Mouse (Mus musculus) midbrain, embryonic 12.5 days (tissue): ENCODE measurements around the gene Cntn6. TPM values are rescaled to one million over a fixed set of nuclear protein-coding genes. Genes with fewer than 3 reads are reported as not detected.
A peak's percentile ranks its signal among the peaks of the same experiment; 100 is the strongest.

ENCODE experiments used
- ATAC-seq: fragments of 200-750 bp; cut with Nextera tagmentation; 2 replicates; pipeline ENCODE4 v1.8.0; 2017; ENCODE audit warnings: low read depth, moderate TSS enrichment, moderate library complexity; ENCODE audit not compliant: low FRiP score
- H3K27ac ChIP-seq: fragments of 300-500 bp; sonication (generic); replicated peaks from 2 replicates; pipeline ENCODE4 v1.5.1; 2016; ENCODE audit warnings: mild to moderate bottlenecking
- H3K27me3 ChIP-seq: fragments of 300-500 bp; sonication (generic); 2 replicates; pipeline ENCODE4 v1.6.1; 2016; ENCODE audit warnings: mild to moderate bottlenecking
- H3K36me3 ChIP-seq: fragments of 300-500 bp; sonication (generic); 2 replicates; pipeline ENCODE4 v1.6.1; 2016
- H3K4me1 ChIP-seq: fragments of 300-500 bp; sonication (generic); 2 replicates; pipeline ENCODE4 v1.6.1; 2016
- H3K4me2 ChIP-seq: fragments of 300-500 bp; sonication (generic); replicated peaks from 2 replicates; pipeline ENCODE4 v1.6.1; 2016; ENCODE audit warnings: mild to moderate bottlenecking, moderate library complexity
- H3K4me3 ChIP-seq: fragments of 300-500 bp; sonication (generic); 2 replicates; pipeline ENCODE4 v1.5.1; 2016; ENCODE audit warnings: mild to moderate bottlenecking
- H3K9ac ChIP-seq: fragments of 300-500 bp; sonication (generic); replicated peaks from 2 replicates; pipeline ENCODE4 v1.6.1; 2016; ENCODE audit warnings: mild to moderate bottlenecking, moderate library complexity
- H3K9me3 ChIP-seq: fragments of 300-500 bp; sonication (generic); 2 replicates; pipeline ENCODE4 v1.6.1; 2016; ENCODE audit warnings: mild to moderate bottlenecking
- WGBS: fragments of 180-500 bp; shearing (Covaris S2); methylation state at CpG from one replicate; pipeline ENCODE4 v1.1.7; 2016; 5-methylcytosine and 5-hydroxymethylcytosine counted together
- polyA plus RNA-seq: library from polyadenylated mRNA; unstranded; fragments of >200 nt; fragmentation: Nextera tagmentation; extraction: Ambion mirVana; gene quantifications from 2 replicates; pipeline ENCODE4 v1.2.1, GENCODE M21; 2016

The Cntn6 gene
- polyA plus RNA-seq, 1 experiment from 2014 or later, result 1.8 TPM

DNA sequence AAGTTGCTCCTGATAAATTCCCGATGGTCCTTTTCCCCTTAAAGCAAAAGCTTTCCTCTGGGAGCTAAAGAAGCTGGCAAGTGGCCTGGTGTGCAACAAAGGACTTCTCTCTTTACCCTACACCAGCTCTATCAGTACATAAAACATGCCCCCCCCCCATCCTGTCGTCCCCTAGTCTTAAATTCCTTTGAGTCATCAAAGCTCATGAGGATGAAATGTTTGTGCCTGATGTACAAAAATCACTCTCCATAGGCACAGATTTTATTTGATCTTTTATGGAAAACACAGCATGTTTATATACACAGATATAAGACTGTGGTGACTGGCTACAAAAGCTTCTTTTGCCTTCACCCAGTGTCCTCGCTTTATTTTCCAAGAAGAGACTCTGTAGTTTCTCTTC is 112.6 kb downstream of the Cntn6 start:
- H3K36me3 ChIP-seq, result no peaks in the 10 kb centered on the region
- H3K4me1 ChIP-seq, result peaks cover 4% of the 10 kb centered on the region; the same call in 1 of the 2 replicates
- no peak overlapping the region for H3K9ac ChIP-seq
- 53% methylated on average over 3 of the region's 3 CpGs for WGBS
- ATAC-seq, result 0 out of 2 replicates have a peak, but pooled peaks have one; percentile 2
- H3K4me3 ChIP-seq, result no peak overlapping the region
- no peak overlapping the region for H3K27ac ChIP-seq
- H3K4me2 ChIP-seq, result no peak overlapping the region
- H3K9me3 ChIP-seq, result no peaks in the 10 kb centered on the region
- no peaks in the 10 kb centered on the region for H3K27me3 ChIP-seq

DNA sequence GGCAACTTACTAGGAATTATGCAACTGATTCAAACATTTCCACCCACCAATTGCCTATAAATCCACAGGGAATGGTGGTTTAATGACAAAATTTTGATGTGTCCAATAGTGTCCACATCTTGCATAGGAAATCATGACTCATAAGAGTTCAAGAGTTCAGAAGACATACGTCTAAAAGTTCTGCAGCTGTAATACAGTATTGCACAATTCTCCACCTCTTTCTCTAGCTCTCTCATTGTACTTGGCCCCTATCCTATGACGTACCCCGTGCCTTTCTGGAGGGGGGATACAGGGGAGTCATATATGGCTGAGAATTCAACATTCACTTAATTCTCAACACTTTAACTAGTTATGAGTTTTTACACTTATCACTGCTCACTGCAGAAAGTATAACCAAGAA is 160.9 kb downstream of the Cntn6 start:
- no peaks in the 10 kb centered on the region for H3K9me3 ChIP-seq
- no peak overlapping the region for H3K4me2 ChIP-seq
- no peaks in the 10 kb centered on the region for H3K4me1 ChIP-seq
- no peak overlapping the region for H3K4me3 ChIP-seq
- no peak for ATAC-seq
- H3K9ac ChIP-seq, result no peak overlapping the region
- H3K27me3 ChIP-seq, result no peaks in the 10 kb centered on the region
- no peaks in the 10 kb centered on the region for H3K36me3 ChIP-seq
- H3K27ac ChIP-seq, result no peak overlapping the region
- WGBS, result 77% methylated on average over 3 of the region's 3 CpGs

DNA sequence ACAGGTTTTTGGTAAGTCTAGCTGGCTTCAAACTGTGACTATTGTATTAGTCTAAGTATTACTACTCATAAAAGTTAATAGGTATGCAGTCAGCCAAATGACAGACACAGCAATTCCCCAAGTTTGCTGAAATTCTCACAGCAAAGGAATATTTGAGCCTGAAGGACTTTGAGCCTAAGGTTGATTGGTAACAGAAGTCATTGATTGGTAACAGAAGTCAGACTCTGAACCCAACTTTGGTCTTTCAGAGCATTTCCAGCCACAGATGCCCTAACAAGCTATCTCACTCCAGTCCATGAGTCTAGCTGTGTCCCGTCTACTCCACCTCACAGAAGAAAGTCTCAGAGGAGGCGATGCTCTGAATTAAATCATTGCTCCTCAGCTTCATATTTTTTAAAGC is 176.1 kb downstream of the Cntn6 start:
- Histone ChIP-seq H3K4me1 (no peaks in the 10 kb centered on the region), H3K27ac (no peak overlapping the region), H3K36me3 (no peaks in the 10 kb centered on the region), H3K9ac (no peak overlapping the region), H3K27me3 (no peaks in the 10 kb centered on the region), H3K4me2 (no peak overlapping the region), H3K9me3 (no peaks in the 10 kb centered on the region), H3K4me3 (no peak overlapping the region)
- WGBS, result 89% methylated on average over 2 of the region's 2 CpGs
- ATAC-seq, result no peak

DNA sequence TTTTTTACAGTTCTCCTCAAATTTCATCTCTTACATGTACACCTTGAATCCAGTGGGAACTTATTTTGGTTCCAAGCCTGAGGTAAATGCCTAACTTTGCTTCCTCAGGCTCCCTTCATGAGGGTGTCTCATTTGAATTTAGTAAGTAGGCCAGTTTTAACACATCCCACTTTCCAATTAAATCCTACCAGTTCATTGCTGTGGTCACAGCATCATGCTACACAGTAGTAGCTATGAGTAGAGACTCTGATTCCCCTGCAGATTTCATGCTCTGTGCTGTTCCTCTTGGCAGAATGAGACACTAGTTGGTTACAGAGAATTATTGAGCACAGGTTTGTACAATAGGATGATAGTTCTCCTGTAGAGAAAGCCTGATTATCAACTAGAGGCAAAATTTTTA is 181.7 kb downstream of the Cntn6 start:
- Histone ChIP-seq H3K36me3 (no peaks in the 10 kb centered on the region), H3K4me2 (no peak overlapping the region), H3K27me3 (no peaks in the 10 kb centered on the region), H3K9me3 (no peaks in the 10 kb centered on the region), H3K27ac (no peak overlapping the region), H3K9ac (no peak overlapping the region), H3K4me3 (no peak overlapping the region), H3K4me1 (no peaks in the 10 kb centered on the region)
- ATAC-seq, result no peak

DNA sequence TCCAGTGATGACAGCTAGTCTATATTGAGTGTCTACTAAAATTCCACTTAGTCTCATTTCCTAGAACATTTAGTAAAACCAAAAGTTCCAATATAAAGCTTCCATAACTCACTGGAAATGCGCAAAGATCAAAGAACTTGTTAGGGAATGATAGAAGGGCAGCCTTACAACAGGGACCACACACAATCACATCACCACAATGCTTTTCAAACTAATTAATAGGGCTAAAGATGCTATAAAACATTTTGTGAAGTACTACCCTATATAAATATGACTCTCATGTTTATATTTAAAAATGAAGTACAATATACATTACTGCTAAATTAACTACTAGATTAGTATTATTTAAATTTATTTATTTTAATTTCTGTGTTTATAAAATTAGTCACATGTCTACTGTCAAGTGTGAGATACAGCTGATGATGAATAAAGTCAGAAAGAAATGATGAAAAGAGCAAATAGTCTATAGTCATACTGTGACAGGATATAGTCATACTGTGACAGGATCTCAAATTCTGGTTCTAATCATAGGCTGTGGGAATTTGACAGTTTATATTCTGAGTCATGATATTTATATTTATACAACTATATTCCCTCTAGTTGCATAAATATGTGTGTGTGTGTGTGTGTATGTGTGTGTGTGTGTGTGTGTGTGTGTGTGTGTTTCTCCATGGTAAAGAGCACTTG is 187.4 kb downstream of the Cntn6 start:
- Histone ChIP-seq H3K4me3 (no peak overlapping the region), H3K4me2 (no peak overlapping the region), H3K27me3 (no peaks in the 10 kb centered on the region), H3K9ac (no peak overlapping the region), H3K9me3 (no peaks in the 10 kb centered on the region), H3K27ac (no peak overlapping the region), H3K4me1 (no peaks in the 10 kb centered on the region), H3K36me3 (no peaks in the 10 kb centered on the region)
- no peak for ATAC-seq
- WGBS, result 93% methylated on average over 1 of the region's 1 CpGs

DNA sequence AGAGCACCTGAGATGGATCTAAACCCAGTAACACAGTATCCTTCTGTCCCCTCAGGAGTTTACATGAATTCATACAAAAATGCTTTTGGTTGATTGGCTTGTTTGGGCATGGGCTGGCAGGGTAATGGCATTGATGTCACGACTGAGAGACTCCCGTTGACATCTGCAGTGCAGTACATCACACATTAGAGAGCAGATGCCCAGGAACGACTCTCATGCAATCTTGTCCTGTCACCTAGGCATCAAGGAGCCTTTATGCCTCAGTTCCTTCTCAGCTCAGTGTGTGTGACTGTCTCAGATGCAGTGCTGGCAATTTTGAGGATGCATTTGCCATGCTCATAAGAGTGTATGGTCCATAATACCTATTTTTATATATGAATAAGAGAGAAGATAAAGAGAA is 195.4 kb downstream of the Cntn6 start:
- Histone ChIP-seq H3K27me3 (no peaks in the 10 kb centered on the region), H3K9ac (no peak overlapping the region), H3K4me3 (no peak overlapping the region), H3K27ac (no peak overlapping the region), H3K4me2 (no peak overlapping the region), H3K4me1 (no peaks in the 10 kb centered on the region), H3K9me3 (no peaks in the 10 kb centered on the region), H3K36me3 (no peaks in the 10 kb centered on the region)
- no peak for ATAC-seq
- WGBS, result 89% methylated on average over 3 of the region's 3 CpGs

DNA sequence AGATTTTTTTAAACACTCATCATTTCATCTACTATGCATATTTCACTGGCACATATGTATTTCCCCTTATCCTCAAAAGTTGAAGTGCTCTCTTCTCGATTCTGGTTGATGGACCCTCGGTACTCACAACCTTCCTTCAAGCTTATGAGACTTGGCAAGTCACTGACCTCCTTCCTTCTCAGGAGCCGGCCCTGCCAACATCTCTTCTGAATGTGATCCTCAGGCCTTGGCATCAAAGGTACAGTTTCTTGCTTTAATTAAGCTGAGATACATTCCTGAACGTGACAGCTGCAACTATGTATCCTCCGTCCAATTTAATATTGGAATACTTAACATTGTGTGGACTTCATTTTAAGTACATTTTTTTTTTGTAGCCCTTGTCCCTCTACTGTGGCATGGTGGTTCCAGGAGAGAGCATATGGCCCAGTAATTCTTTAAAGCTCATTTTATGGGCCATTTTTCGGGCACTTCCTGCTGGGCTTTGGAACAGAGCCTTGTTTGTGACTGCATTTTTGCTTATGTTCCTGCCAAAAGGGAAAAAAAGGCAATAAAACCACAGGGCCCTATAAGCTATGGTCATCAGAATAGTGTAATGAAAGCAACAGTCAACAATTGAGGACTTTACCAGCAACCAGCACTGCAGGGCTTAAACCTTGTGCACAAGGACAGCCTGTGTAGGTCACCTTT is 196.0 kb downstream of the Cntn6 start:
- H3K27me3 ChIP-seq, result no peaks in the 10 kb centered on the region
- H3K27ac ChIP-seq, result no peak overlapping the region
- no peak overlapping the region for H3K9ac ChIP-seq
- H3K4me3 ChIP-seq, result no peak overlapping the region
- no peaks in the 10 kb centered on the region for H3K9me3 ChIP-seq
- H3K36me3 ChIP-seq, result no peaks in the 10 kb centered on the region
- 89% methylated on average over 6 of the region's 6 CpGs for WGBS
- ATAC-seq, result no peak
- H3K4me2 ChIP-seq, result no peak overlapping the region
- no peaks in the 10 kb centered on the region for H3K4me1 ChIP-seq

DNA sequence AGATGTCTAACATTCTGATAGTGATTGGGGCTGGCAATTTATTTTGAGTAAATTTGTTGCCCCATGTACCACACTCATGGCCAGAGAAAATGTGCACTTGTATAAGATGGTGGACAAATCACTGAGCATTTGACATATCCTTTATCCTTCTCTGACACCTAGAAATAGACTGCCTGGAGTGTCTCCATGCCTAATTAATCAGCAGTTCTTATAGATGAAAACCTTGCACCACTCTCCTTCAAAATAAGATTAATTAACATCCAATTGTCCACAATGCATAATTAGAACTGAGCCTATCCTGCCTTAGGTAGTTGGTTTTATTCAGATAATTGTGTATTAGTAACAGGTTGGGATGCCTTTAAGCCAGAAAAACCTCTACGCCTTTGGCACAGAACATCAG is 236.0 kb downstream of the Cntn6 start:
- no peak overlapping the region for H3K9ac ChIP-seq
- no peaks in the 10 kb centered on the region for H3K36me3 ChIP-seq
- no peak overlapping the region for H3K4me2 ChIP-seq
- ATAC-seq, result 0 out of 2 replicates have a peak, but pooled peaks have one; percentile 41
- no peaks in the 10 kb centered on the region for H3K27me3 ChIP-seq
- H3K9me3 ChIP-seq, result no peaks in the 10 kb centered on the region
- H3K4me1 ChIP-seq, result no peaks in the 10 kb centered on the region
- no peak overlapping the region for H3K27ac ChIP-seq
- H3K4me3 ChIP-seq, result no peak overlapping the region
- 76% methylated on average over 1 of the region's 1 CpGs for WGBS

DNA sequence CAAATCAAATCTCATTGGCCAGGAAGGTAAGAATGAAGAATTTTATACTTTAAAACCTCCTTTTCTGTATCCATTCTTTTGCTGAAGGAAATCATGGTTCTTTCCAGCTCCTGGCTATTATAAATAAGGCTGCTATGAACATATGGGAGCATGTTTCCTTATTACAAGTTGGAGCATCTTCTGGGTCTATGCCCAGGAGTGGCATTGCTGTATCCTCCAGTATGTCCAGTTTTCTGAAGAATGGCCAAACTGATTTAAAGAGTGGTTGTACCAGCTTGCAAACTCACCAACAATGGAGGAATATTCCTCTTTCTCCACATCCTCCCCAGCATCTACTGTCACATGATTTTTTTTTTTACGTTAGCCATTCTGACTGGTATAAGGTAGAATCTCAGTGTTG is 241.7 kb downstream of the Cntn6 start:
- H3K4me2 ChIP-seq, result no peak overlapping the region
- H3K36me3 ChIP-seq, result no peaks in the 10 kb centered on the region
- no peak for ATAC-seq
- no peak overlapping the region for H3K4me3 ChIP-seq
- WGBS, result 85% methylated on average over 1 of the region's 1 CpGs
- H3K9ac ChIP-seq, result no peak overlapping the region
- H3K4me1 ChIP-seq, result no peaks in the 10 kb centered on the region
- H3K27ac ChIP-seq, result no peak overlapping the region
- no peaks in the 10 kb centered on the region for H3K27me3 ChIP-seq
- H3K9me3 ChIP-seq, result no peaks in the 10 kb centered on the region

DNA sequence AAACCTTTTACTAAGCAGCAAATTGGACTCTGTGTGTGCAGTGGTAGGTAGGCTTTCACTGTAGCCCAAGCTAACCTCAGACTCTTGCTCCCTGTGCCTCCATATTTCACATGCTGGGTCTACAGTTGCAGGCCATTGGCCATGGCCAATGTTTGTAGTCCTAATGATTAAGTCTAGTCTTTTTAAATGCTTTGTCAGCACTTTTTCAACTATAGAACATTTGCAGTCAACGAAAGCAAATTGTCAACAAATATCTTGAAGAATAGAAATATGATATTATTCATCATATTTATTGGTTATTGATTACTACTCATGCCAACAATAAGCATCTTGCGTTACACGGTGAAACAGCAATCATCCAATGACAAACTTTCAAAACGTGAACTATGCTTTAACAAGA is 246.4 kb downstream of the Cntn6 start:
- H3K4me2 ChIP-seq, result no peak overlapping the region
- no peak overlapping the region for H3K4me3 ChIP-seq
- H3K36me3 ChIP-seq, result no peaks in the 10 kb centered on the region
- no peak overlapping the region for H3K27ac ChIP-seq
- H3K27me3 ChIP-seq, result no peaks in the 10 kb centered on the region
- WGBS, result 92% methylated on average over 4 of the region's 4 CpGs
- no peak for ATAC-seq
- H3K9me3 ChIP-seq, result no peaks in the 10 kb centered on the region
- H3K9ac ChIP-seq, result no peak overlapping the region
- H3K4me1 ChIP-seq, result no peaks in the 10 kb centered on the region

DNA sequence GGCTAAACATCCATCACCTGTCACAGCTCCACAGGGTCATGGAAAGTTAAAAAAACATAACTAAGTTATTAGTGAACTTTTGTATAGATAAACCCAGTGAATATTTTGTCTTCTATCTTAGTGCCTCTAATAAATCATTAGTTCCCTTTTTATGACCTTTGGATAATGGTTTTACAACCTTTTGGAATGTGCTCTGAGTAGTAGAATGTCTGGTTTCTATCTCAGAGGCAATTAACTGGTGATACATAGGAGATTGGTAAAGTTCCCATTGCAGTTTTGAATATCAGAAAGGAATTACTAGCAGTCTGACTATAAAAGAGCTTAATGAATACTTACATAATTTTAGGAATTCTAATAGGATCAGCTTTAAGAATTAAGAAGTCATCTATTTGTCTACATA is 265.5 kb downstream of the Cntn6 start:
- no peaks in the 10 kb centered on the region for H3K36me3 ChIP-seq
- H3K27me3 ChIP-seq, result no peaks in the 10 kb centered on the region
- no peak overlapping the region for H3K27ac ChIP-seq
- no peak for ATAC-seq
- H3K4me1 ChIP-seq, result no peaks in the 10 kb centered on the region
- no peak overlapping the region for H3K9ac ChIP-seq
- no peaks in the 10 kb centered on the region for H3K9me3 ChIP-seq
- H3K4me2 ChIP-seq, result no peak overlapping the region
- no peak overlapping the region for H3K4me3 ChIP-seq

DNA sequence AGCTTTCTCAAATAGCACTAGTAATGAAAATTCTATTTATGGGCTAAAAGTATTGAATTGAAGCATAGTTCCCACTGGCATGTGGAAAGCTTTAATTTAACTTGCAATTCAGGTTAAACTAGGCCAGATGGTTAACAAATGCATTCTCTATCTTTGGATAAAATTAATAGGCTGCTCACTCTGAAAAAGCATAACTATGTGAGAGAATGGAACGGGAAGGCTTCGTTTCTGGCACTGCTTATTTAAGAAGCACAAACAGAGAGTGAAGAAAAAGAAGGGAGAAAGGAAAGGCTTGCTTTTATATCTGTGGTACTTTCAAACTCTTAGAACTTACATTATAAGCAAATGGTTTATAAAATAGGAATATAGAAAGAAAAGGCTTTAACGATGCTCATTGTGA is 268.6 kb downstream of the Cntn6 start:
- no peak for ATAC-seq
- WGBS, result 76% methylated on average over 3 of the region's 3 CpGs
- Histone ChIP-seq H3K36me3 (no peaks in the 10 kb centered on the region), H3K27me3 (no peaks in the 10 kb centered on the region), H3K9ac (no peak overlapping the region), H3K4me3 (no peak overlapping the region), H3K4me1 (no peaks in the 10 kb centered on the region), H3K9me3 (no peaks in the 10 kb centered on the region), H3K4me2 (no peak overlapping the region), H3K27ac (no peak overlapping the region)

DNA sequence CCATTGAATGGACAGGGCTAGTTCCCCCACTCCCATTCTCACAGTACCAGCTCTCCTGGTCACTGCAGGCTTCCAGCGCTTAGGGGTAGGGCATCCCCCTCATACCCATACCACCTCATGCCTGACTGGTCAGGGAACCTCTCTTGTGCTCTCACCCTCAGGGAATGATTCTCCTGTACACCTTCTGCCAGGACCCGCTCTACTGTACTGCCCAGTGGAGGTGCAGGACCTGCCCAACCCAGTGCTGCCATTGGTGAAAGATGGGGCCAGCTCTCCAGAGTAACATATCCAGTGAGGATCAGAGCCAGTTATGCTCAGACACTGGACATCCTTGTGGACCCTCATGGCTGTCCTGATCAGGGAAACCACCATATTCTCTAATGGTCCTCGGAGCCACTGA is 291.3 kb downstream of the Cntn6 start:
- no peak overlapping the region for H3K4me3 ChIP-seq
- no peaks in the 10 kb centered on the region for H3K27me3 ChIP-seq
- H3K9me3 ChIP-seq, result no peaks in the 10 kb centered on the region
- ATAC-seq, result no peak
- H3K36me3 ChIP-seq, result no peaks in the 10 kb centered on the region
- H3K27ac ChIP-seq, result no peak overlapping the region
- WGBS, result 88% methylated on average over 3 of the region's 3 CpGs
- H3K9ac ChIP-seq, result no peak overlapping the region
- no peak overlapping the region for H3K4me2 ChIP-seq
- no peaks in the 10 kb centered on the region for H3K4me1 ChIP-seq
